Mouse (Mus musculus) activated CD4-positive, CD25-positive, alpha-beta regulatory T cell (primary cell): Measurements from ENCODE around the gene Dbn1. TPM values are rescaled to one million over a fixed set of nuclear protein-coding genes. Genes with fewer than 3 reads are reported as not detected.

ENCODE experiments used
- polyA plus RNA-seq, 2 experiments: library from polyadenylated mRNA; unstranded; fragments of 100-300 nt; shearing (Covaris generic); gene quantifications; one replicate each; pipeline ENCODE4 v1.2.1; 2017

Gene Dbn1
- polyA plus RNA-seq = under 1 TPM; 0.07 to 0.42 TPM

GRCm38 (mm10) chr13:55487578-55488498 lies at the start of gene Dbn1:
Gene Dbn1, minus strand, starts transcription at chr13:55488111.

DNA sequence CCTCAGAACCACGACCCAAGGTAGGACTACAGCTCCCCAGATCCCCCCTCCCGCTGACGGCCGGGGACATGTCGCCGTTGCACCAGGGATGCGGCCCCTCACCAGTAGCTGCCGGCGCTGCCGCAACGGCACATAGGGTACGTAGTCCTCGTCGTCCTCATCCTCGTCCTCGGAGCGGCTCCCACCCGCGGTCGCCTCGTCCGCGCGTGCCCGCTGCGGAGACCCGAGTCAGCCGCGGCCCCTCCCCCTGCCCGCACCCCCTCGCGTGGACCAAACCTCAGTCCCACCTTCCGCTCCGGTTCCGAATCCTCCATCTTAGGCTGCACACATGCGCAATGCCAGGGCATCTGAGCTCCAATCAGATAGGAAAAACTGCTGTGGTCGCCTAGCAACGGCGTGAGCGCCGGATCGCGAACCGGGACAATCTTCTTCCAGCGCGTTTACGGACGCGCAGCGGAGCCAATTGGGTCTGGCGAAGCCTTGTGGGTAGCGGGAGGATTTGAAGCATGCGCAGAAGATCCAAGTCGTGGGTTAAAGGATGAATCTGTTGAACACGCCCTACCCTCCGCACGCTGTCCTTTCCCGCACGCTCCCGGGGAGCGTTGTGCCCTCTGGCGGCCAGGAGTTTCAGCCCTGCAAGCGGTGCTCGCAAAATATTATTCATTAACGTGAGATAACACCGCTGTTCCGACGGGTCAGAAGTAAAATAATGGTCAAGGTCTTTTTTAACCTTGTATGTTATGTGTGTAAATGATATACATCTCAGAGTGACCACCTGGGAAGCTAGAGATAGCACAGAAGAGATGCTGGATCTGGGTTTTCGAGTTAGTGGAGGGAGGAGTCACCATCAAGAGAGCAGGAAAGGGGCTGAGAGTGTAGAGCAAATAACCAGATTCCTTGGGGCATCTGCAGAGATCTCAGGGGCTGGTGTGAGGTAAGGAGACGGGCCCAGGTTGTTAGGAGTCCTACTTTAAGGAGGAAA lies 48.6 kb upstream of the Dbn1 start, which contains the start of gene Ddx41:
Gene Ddx41 (minus strand): TSS at position 465 of the 982 bp plus-strand sequence.

GRCm38 (mm10) chr13:55529198-55529915 lies 41.4 kb upstream of the Dbn1 start, which contains the start of gene Dok3:
Gene Dok3, minus strand, starts transcription at chr13:55529296.

DNA sequence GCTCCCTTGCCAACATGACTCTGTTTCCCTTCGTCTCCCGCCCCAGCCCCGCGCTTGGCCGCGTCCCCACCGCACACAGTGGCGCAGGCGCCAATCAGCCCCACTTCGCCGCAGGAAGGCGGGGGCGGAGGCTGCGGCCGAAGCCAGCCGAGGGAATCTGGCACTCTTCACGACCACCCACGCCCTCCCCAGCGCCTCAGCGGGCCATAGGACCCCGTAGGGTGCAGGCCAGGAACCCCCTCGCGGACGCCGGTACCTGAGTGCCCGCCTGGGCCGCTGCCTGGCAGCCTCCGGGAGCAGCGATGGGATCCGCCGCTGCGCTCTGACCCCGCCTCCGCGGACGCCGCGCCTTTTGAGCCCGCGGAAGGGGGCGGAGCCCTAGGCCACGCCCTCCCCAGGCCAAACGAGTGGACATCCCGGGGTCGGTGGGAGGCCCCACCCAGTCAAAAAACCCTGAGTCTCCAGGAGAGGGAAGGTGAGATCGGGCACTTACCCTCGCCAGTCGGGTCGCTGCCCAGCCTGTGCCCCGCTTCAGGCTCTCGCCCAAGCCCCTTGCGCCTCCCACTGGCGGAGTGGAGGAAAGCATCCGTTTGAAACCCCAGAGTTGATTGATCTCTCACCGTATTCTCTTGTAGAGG lies 25.3 kb upstream of the Dbn1 start, which contains the start of gene Pdlim7:
Gene Pdlim7 (minus strand): TSS at position 566 of the 638 bp plus-strand sequence.

GRCm38 (mm10) chr13:55464027-55464884 lies 23.7 kb downstream of the Dbn1 start, which contains the start of gene Prr7:
Gene Prr7, plus strand, starts transcription at chr13:55464267.

GRCm38 (mm10) chr13:55444937-55445315 lies 43.0 kb downstream of the Dbn1 start, which contains the start of gene Grk6:
Gene Grk6, plus strand, starts transcription at chr13:55445072.

DNA sequence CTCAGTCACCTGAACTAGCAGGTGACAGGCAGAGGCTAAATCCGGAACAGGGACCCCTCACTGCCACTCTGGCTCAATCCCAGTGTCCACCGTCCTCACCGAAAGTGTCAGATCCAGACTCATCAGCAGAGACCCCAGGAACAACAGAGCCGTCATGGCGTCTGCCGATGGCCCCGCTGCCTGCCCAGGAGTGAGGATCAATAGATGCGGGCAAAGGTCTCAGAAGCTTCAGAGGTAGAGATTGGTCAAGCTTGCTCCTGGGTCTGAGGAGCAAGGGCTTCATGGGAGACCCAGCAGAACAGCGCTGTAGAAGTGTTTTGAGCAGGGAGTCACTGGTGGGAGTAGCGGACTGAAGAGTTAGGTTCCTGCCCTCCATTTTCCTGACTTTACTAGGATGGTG lies 61.3 kb downstream of the Dbn1 start, which contains the start of gene F12:
Gene F12 (minus strand): TSS at position 181 of the 400 bp plus-strand sequence.

Other genes with a start within 250 kb of the Dbn1 start
- gene Prelid1, start 167.6 kb downstream of the Dbn1 start, polyA plus RNA-seq = 100 to 1,000 TPM; 419 to 452 TPM
- 100 to 1,000 TPM; 121 to 134 TPM for gene Rab24, start 166.2 kb downstream of the Dbn1 start, polyA plus RNA-seq
- gene Mxd3, start 158.3 kb downstream of the Dbn1 start, polyA plus RNA-seq = 10 to 100 TPM in 1 of 2 experiments, 1 to 10 TPM in 1; 6.7 to 11.3 TPM
- gene Lman2, start 125.3 kb downstream of the Dbn1 start, polyA plus RNA-seq = 100 to 1,000 TPM; 118 to 171 TPM
- 100 to 1,000 TPM in 1 of 2 experiments, 10 to 100 TPM in 1; 85.2 to 155 TPM for gene Rgs14, start 118.4 kb downstream of the Dbn1 start, polyA plus RNA-seq
- gene Slc34a1, start 89.9 kb downstream of the Dbn1 start, polyA plus RNA-seq = under 1 TPM in 1 of 2 experiments, not detected in 1; 0.21 TPM
- gene Pfn3, start 72.9 kb downstream of the Dbn1 start, polyA plus RNA-seq = not detected
- gene F12, start 61.3 kb downstream of the Dbn1 start, polyA plus RNA-seq = not detected
- 100 to 1,000 TPM; 307 to 363 TPM for gene Grk6, start 43.0 kb downstream of the Dbn1 start, polyA plus RNA-seq
- gene Prr7, start 23.8 kb downstream of the Dbn1 start, polyA plus RNA-seq = 10 to 100 TPM in 1 of 2 experiments, 1 to 10 TPM in 1; 5.3 to 12.3 TPM
- gene Pdlim7, start 25.6 kb upstream of the Dbn1 start, polyA plus RNA-seq = 10 to 100 TPM; 10.3 to 12.4 TPM
- gene Dok3, start 41.2 kb upstream of the Dbn1 start, polyA plus RNA-seq = 1 to 10 TPM; 1.0 to 2.0 TPM
- gene Ddx41, start 48.5 kb upstream of the Dbn1 start, polyA plus RNA-seq = 10 to 100 TPM; 65.1 to 77.7 TPM
- 10 to 100 TPM; 48.0 to 51.3 TPM for gene Fam193b, start 83.0 kb upstream of the Dbn1 start, polyA plus RNA-seq
- 100 to 1,000 TPM; 274 to 325 TPM for gene Tmed9, start 85.6 kb upstream of the Dbn1 start, polyA plus RNA-seq
- 10 to 100 TPM; 34.5 to 35.0 TPM for gene B4galt7, start 111.8 kb upstream of the Dbn1 start, polyA plus RNA-seq
- gene Caml, start 134.9 kb upstream of the Dbn1 start, polyA plus RNA-seq = 10 to 100 TPM; 26.2 to 35.0 TPM
- gene Ddx46, start 146.9 kb upstream of the Dbn1 start, polyA plus RNA-seq = 10 to 100 TPM; 62.9 to 65.4 TPM
- 10 to 100 TPM; 26.7 to 29.6 TPM for gene B230219D22Rik, start 205.0 kb upstream of the Dbn1 start, polyA plus RNA-seq
- gene Txndc15, start 226.5 kb upstream of the Dbn1 start, polyA plus RNA-seq = 10 to 100 TPM; 55.7 to 65.7 TPM
- 10 to 100 TPM; 34.2 to 60.7 TPM for gene Pcbd2, start 239.3 kb upstream of the Dbn1 start, polyA plus RNA-seq